Mouse (Mus musculus) intestine, embryonic 14.5 days (tissue): ENCODE measurements at regions not wholly inside any gene's neighbourhood (a gene's known extent, or its start where the extent isn't known, plus 50 kb on each side); places are given as distances from the start of the nearest gene placed in this dataset.

Experiments used
- ATAC-seq: fragments of 200-750 bp; cut with Nextera tagmentation; replicated peaks from 2 replicates; pipeline ENCODE4 v1.8.0; 2017; ENCODE audit warnings: low read depth, moderate number of reproducible peaks, moderate TSS enrichment, moderate library complexity; ENCODE audit not compliant: low FRiP score, low TSS enrichment
- DNase-seq: peaks from one replicate; pipeline ENCODE4 v3.0.0-alpha.2; 2018; ENCODE audit warnings: low spot score
- H3K27ac ChIP-seq: fragments of 300-500 bp; sonication (generic); 2 replicates; pipeline ENCODE4 v1.5.1; 2014; ENCODE audit warnings: low read depth, mild to moderate bottlenecking, control low read depth
- H3K27me3 ChIP-seq: fragments of 300-500 bp; sonication (generic); replicated peaks from 2 replicates; pipeline ENCODE4 v1.6.1; 2014; ENCODE audit warnings: low read length, control low read depth; ENCODE audit not compliant: control insufficient read depth, insufficient read depth
- H3K36me3 ChIP-seq: fragments of 300-500 bp; sonication (generic); 2 replicates; pipeline ENCODE4 v1.6.1; 2014; ENCODE audit warnings: low read length, control low read depth; ENCODE audit not compliant: control insufficient read depth, insufficient read depth
- H3K4me1 ChIP-seq: fragments of 300-500 bp; sonication (generic); replicated peaks from 2 replicates; pipeline ENCODE4 v1.6.1; 2014; ENCODE audit warnings: low read length, control low read depth, mixed read lengths; ENCODE audit not compliant: control insufficient read depth, insufficient read depth
- H3K4me2 ChIP-seq: fragments of 300-500 bp; sonication (generic); 2 replicates; pipeline ENCODE4 v1.6.1; 2014; ENCODE audit warnings: low read length
- H3K4me3 ChIP-seq: fragments of 300-500 bp; sonication (generic); 2 replicates; pipeline ENCODE4 v1.5.1; 2014; ENCODE audit warnings: low read depth, low read length, control low read depth, mixed read lengths
- H3K9ac ChIP-seq: fragments of 300-500 bp; sonication (generic); 2 replicates; pipeline ENCODE4 v1.6.1; 2014; ENCODE audit warnings: mild to moderate bottlenecking, low read length
- H3K9me3 ChIP-seq: fragments of 300-500 bp; sonication (generic); 2 replicates; pipeline ENCODE4 v1.6.1; 2016; ENCODE audit warnings: low read length, control low read depth; ENCODE audit not compliant: control insufficient read depth
- WGBS: fragments of 180-500 bp; shearing (Covaris S2); extraction: QIAGEN DNeasy Blood & Tissue Kit; methylation state at CpG from one replicate; pipeline ENCODE4 v1.1.7; 2014; 5-methylcytosine and 5-hydroxymethylcytosine counted together

DNA sequence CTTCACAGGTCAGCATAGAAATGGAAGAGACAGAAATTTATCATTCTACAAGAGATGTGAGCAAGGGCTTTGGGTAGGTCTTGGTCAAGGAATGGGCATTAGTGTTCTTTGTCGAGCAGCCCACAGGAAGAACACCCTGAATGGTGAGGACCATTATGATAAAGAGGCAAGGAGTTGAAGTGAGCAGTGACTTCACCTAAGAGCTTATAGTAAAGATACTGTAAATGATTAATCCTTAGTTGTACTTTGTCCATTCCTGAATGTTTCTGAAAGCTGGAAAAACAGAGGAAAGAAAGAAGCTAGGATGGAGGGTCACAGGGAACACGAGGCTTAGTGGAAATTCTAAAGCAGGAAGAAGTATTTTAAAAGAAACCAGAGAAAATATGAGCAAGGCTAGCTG, 956.9 kb downstream of the Defb40 start:
- no peak for ATAC-seq
- WGBS: 65% methylated on average over 2 of the region's 2 CpGs
- H3K4me2 ChIP-seq: no peak overlapping the region
- H3K27me3 ChIP-seq: no peaks in the 10 kb centered on the region
- H3K4me1 ChIP-seq: no peaks in the 10 kb centered on the region
- no peak overlapping the region for H3K9ac ChIP-seq
- no peak overlapping the region for H3K4me3 ChIP-seq
- no peaks in the 10 kb centered on the region for H3K9me3 ChIP-seq
- DNase-seq: no peak
- no peaks in the 10 kb centered on the region for H3K36me3 ChIP-seq
- no peak overlapping the region for H3K27ac ChIP-seq

DNA sequence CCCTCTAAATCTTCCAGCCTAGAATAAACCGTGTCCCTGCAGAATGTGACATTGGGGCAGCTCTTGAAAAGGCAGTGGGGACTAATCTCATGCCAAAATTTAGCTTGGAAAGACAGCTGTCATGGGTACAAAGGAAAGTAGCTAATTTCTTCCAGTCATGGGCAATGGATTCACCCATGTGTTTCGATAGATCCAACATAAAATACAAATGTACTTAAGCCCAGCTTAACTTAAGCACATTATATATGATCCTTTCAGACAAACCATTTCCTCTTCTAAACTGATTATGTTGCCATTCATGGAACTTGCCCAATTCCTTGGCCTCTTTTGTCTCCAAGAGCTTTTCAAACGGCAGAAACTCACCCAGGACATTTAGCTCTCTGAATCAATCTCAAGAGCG, 970.5 kb downstream of the Defb40 start:
- Histone ChIP-seq H3K9me3 (no peaks in the 10 kb centered on the region), H3K27ac (no peak overlapping the region), H3K36me3 (no peaks in the 10 kb centered on the region), H3K4me2 (no peak overlapping the region), H3K4me1 (no peaks in the 10 kb centered on the region), H3K9ac (no peak overlapping the region), H3K4me3 (no peak overlapping the region), H3K27me3 (no peaks in the 10 kb centered on the region)
- DNase-seq (no peak), ATAC-seq (no peak)
- 65% methylated on average over 4 of the region's 4 CpGs for WGBS

- no peaks in the 10 kb centered on the region for H3K9me3 ChIP-seq
- DNase-seq (no peak), ATAC-seq (no peak)
- H3K4me3 ChIP-seq: no peak overlapping the region
- H3K4me1 ChIP-seq: no peaks in the 10 kb centered on the region
- no peak overlapping the region for H3K9ac ChIP-seq
- no peaks in the 10 kb centered on the region for H3K27me3 ChIP-seq
- no peak overlapping the region for H3K4me2 ChIP-seq
- 83% methylated on average over 2 of the region's 2 CpGs for WGBS
- no peaks in the 10 kb centered on the region for H3K36me3 ChIP-seq
- no peak overlapping the region for H3K27ac ChIP-seq
Measured at GRCm38 (mm10) chr8:18005660-18006059, 972.4 kb downstream of the Defb40 start.

DNA sequence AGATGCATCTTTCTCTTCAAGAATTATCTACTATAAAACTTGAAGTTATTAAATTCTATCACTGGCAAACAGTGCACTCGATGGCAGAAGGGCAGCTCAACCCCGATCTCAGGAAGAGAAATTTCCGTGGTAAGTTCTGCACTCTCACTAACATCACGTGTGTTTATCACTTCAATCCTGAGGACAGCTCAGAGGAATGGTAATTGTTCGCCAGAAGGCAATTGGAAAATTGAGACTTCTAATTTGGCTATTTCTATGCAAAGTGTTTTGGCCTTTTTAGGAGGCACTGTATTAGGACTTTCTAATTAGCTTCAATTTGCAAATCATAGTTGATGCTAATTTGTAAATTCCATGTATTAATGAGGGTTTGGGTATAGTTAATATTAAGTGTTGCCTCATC, 977.3 kb downstream of the Defb40 start:
- DNase-seq (no peak), ATAC-seq (no peak)
- no peak overlapping the region for H3K4me2 ChIP-seq
- no peaks in the 10 kb centered on the region for H3K4me1 ChIP-seq
- H3K27me3 ChIP-seq: no peaks in the 10 kb centered on the region
- no peaks in the 10 kb centered on the region for H3K9me3 ChIP-seq
- no peak overlapping the region for H3K9ac ChIP-seq
- H3K27ac ChIP-seq: no peak overlapping the region
- H3K4me3 ChIP-seq: no peak overlapping the region
- 81% methylated on average over 5 of the region's 5 CpGs for WGBS
- H3K36me3 ChIP-seq: no peaks in the 10 kb centered on the region

DNA sequence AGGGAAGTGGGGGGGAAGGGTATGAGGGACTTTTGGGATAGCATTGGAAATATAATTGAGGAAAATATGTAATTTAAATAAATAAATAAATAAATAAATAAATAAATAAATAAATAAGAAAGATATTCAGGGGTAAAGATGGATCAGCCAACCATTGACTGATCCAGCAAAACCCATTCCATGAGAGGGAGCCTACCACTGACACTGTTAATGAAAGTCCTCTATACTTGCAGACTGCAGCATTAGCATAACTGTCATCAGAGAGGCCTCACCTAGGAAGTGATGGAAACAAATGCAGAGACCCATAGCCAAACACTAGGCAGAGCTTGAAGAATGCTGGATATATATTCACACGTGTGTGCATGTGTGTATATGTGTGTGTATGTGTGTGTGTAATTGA, 993.3 kb downstream of the Defb40 start:
- ATAC-seq (no peak), DNase-seq (no peak)
- WGBS: 79% methylated on average over 1 of the region's 1 CpGs
- H3K9me3 ChIP-seq: no peaks in the 10 kb centered on the region
- H3K4me2 ChIP-seq: no peak overlapping the region
- H3K4me1 ChIP-seq: no peaks in the 10 kb centered on the region
- H3K4me3 ChIP-seq: no peak overlapping the region
- H3K27ac ChIP-seq: no peak overlapping the region
- H3K36me3 ChIP-seq: no peaks in the 10 kb centered on the region
- no peaks in the 10 kb centered on the region for H3K27me3 ChIP-seq
- no peak overlapping the region for H3K9ac ChIP-seq

GRCm38 (mm10) chr8:17948848-17949247, 1029.2 kb downstream of the Defb40 start:
- WGBS: 69% methylated on average over 1 of the region's 1 CpGs
- DNase-seq: no peak
- Histone ChIP-seq H3K9ac (no peak overlapping the region), H3K4me2 (no peak overlapping the region), H3K4me3 (no peak overlapping the region), H3K4me1 (no peaks in the 10 kb centered on the region), H3K27me3 (no peaks in the 10 kb centered on the region), H3K27ac (no peak overlapping the region), H3K9me3 (no peaks in the 10 kb centered on the region), H3K36me3 (no peaks in the 10 kb centered on the region)
- ATAC-seq: no peak

DNA sequence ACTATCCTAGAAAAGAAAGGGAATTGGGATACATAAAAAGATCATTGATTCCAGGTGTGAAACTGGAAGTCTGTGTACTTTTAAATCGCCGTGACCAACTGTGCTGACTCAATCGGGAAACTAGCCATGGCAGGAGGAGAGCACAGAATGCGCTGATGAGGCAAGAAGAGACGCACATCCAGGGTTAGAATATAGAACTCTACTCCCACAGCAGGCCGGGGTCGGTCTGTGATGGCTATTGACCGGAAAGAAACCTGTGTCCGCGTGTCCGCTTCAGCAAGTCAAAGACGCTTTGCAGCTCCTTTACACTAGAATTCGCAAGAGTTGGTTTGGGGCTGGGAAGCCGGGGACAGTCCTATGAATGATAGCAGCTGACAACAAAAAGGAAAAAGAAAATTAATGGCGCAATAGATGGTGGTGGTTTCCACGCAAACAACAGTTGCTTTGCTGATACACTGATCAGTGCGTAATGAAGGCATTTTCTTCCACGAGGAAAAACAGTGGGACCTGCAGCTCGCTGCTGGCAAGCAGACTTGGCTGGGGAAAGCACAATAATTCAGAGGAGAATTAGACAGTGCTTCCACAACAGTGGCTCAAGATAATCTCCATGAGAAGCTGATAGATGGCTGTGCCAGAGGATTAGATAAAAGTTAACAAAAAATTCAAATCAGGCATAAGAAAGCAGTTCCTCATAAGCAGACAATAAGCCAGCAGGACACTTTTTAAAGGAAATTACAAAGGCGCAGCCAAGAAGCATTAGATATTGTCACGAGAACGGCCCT, 1029.8 kb downstream of the Defb40 start:
- no peak for DNase-seq
- Histone ChIP-seq H3K4me1 (no peaks in the 10 kb centered on the region), H3K4me3 (no peak overlapping the region), H3K4me2 (no peak overlapping the region), H3K9ac (no peak overlapping the region), H3K36me3 (no peaks in the 10 kb centered on the region), H3K27ac (no peak overlapping the region), H3K27me3 (no peaks in the 10 kb centered on the region), H3K9me3 (no peaks in the 10 kb centered on the region)
- ATAC-seq: no peak
- 83% methylated on average over 22 of the region's 22 CpGs for WGBS

GRCm38 (mm10) chr8:17934696-17935095, 1043.4 kb downstream of the Defb40 start:
- ATAC-seq (no peak), DNase-seq (no peak)
- Histone ChIP-seq H3K36me3 (no peaks in the 10 kb centered on the region), H3K9me3 (no peaks in the 10 kb centered on the region), H3K9ac (no peak overlapping the region), H3K27me3 (no peaks in the 10 kb centered on the region), H3K4me3 (no peak overlapping the region), H3K4me2 (no peak overlapping the region), H3K4me1 (no peaks in the 10 kb centered on the region), H3K27ac (no peak overlapping the region)

DNA sequence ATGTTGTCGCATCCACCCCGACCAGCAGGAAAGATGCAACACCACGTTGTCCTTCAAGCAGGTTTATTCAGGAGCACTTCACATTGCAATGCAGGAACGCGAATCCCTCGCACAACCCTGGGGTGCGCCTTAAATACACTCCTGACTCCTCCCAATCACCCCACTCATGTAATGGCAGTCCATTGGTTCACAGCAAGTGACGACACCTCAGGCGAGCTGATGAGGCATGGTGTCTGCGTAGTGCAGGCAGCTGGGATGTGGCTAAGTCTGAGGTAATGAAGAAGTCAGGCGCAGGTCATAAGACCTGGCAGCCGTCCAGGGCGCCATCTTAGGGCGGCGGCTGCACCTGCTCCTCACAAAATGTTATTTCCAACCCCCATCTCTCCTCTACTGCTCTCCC, 1068.7 kb downstream of the Defb40 start:
- H3K4me1 ChIP-seq: no peaks in the 10 kb centered on the region
- H3K27me3 ChIP-seq: no peaks in the 10 kb centered on the region
- no peaks in the 10 kb centered on the region for H3K36me3 ChIP-seq
- DNase-seq: no peak
- no peak overlapping the region for H3K4me3 ChIP-seq
- no peak overlapping the region for H3K27ac ChIP-seq
- no peak overlapping the region for H3K9ac ChIP-seq
- H3K9me3 ChIP-seq: no peaks in the 10 kb centered on the region
- ATAC-seq: no peak
- 90% methylated on average over 15 of the region's 15 CpGs for WGBS
- no peak overlapping the region for H3K4me2 ChIP-seq
